Mouse (Mus musculus): Measurements from ENCODE around the gene Nt5c2.

DNA sequence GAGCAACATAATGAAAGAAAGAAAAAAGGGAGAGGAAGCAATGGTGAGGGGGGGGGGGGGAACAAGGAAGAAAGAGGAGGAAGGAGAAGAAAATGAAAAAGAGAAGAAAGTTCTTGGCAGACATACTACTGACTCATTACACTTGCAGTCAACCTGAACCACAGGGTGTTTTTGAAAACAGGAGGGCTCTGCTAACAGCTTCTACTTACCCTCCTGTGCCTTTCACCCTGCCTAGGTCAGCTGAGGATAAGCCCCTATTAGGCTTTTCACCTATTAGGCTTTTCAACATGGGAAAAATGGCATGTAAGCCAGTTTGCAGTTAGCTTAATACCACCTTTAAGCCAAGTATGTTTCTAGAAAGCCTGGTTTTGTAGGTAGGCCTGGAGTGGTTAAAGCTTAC is 51.5 kb downstream of the Nt5c2 start:
- TF ChIP-seq GATA1 (IDR thresholded peaks at IDR 0.05; ENCODE audit: low read length) (no peak), TAL1 (IDR thresholded peaks at IDR 0.05; ENCODE audit: low read length) (no peak)
